Mouse (Mus musculus) liver, adult 2 months (tissue): ENCODE results near the gene Srrm1. TPM values are rescaled to one million over a fixed set of nuclear protein-coding genes. Genes with fewer than 3 reads are reported as not detected.

Experiments
- DNase-seq: peaks from one replicate; pipeline ENCODE4 v3.0.0-alpha.2; 2011; ENCODE audit warnings: low read depth, low spot score; ENCODE audit errors: extremely low read depth
- H3K27ac ChIP-seq: fragments of 200-500 bp; replicated peaks from 2 replicates; pipeline ENCODE4 v1.5.1; 2012; ENCODE audit warnings: low read depth, mild to moderate bottlenecking, control low read depth, inconsistent platforms, low read length; ENCODE audit not compliant: insufficient read depth
- H3K27me3 ChIP-seq: fragments of 200-500 bp; 2 replicates; pipeline ENCODE4 v1.6.1; 2012; ENCODE audit warnings: mild to moderate bottlenecking, moderate library complexity, low read length, inconsistent platforms; ENCODE audit not compliant: control insufficient read depth, insufficient read depth
- H3K36me3 ChIP-seq: fragments of 200-500 bp; 2 replicates; pipeline ENCODE4 v1.6.1; 2012; ENCODE audit warnings: low read length, inconsistent platforms; ENCODE audit not compliant: control insufficient read depth, insufficient read depth
- H3K4me1 ChIP-seq: fragments of 200-500 bp; 2 replicates; pipeline ENCODE4 v1.6.1; 2011; ENCODE audit warnings: low read length; ENCODE audit not compliant: control insufficient read depth, insufficient read depth
- H3K4me3 ChIP-seq: fragments of 200-500 bp; 2 replicates; pipeline ENCODE4 v1.5.1; 2011; ENCODE audit warnings: low read depth, mild to moderate bottlenecking, control low read depth, low read length, moderate library complexity; ENCODE audit not compliant: insufficient read depth
- H3K79me2 ChIP-seq: fragments of 200-500 bp; 2 replicates; pipeline ENCODE4 v1.6.1; 2012; ENCODE audit warnings: inconsistent platforms, mild to moderate bottlenecking, low read length, moderate library complexity; ENCODE audit not compliant: control insufficient read depth, insufficient read depth
- H3K9ac ChIP-seq: fragments of 200-500 bp; 2 replicates; pipeline ENCODE4 v1.6.1; 2012; ENCODE audit warnings: low read depth, mild to moderate bottlenecking, control low read depth, inconsistent platforms, low read length
- CTCF ChIP-seq: fragments of 200-500 bp; IDR thresholded peaks from 2 replicates; pipeline ENCODE4 v1.5.1; 2011; ENCODE audit warnings: low read depth, low read length, control low read depth
- POLR2A ChIP-seq: fragments of 200-500 bp; IDR thresholded peaks from 2 replicates; pipeline ENCODE4 v1.6.1; 2011; ENCODE audit warnings: low read length, control low read depth; ENCODE audit not compliant: insufficient read depth; ENCODE audit errors: extremely low read depth
- WGBS: fragments of 180-500 bp; shearing (Covaris S2); methylation state at CpG from one replicate; pipeline ENCODE4 v1.1.7; 2018; 5-methylcytosine and 5-hydroxymethylcytosine counted together
- polyA plus RNA-seq: library from polyadenylated mRNA; depleted of rRNA; stranded (reverse); fragments of >200 nt; gene quantifications from 2 replicates; pipeline ENCODE4 v1.2.3, GENCODE M21; 2012
- total RNA-seq: library from RNA; depleted of rRNA; stranded (reverse); fragments of >200 nt; gene quantifications from 2 replicates; pipeline ENCODE4 v1.2.3, GENCODE M21; 2014

Srrm1 gene
- total and polyA plus RNA-seq, 2 experiments = 8.9 to 18.8 TPM

GRCm38 (mm10) chr4:135306971-135307632, 46.0 kb downstream of the Srrm1 start:
- DNase-seq = no peak
- Histone ChIP-seq H3K36me3 (no peaks in the 10 kb centered on the region), H3K79me2 (no peaks in the 10 kb centered on the region), H3K4me1 (peaks cover 12% of the 10 kb centered on the region), H3K27me3 (no peaks in the 10 kb centered on the region), H3K9ac (no peak overlapping the region), H3K4me3 (no peak overlapping the region), H3K27ac (peak overlapping the region; percentile 41; the same call in 1 of the 2 replicates)
- TF ChIP-seq CTCF (no peak), POLR2A (no peak)
- WGBS = 66% methylated on average over 17 of the region's 17 CpGs

GRCm38 (mm10) chr4:135306533-135306932, 46.6 kb downstream of the Srrm1 start:
- H3K9ac ChIP-seq = no peak overlapping the region
- H3K4me3 ChIP-seq = no peak overlapping the region
- 11% methylated on average over 4 of the region's 4 CpGs for WGBS
- no peaks in the 10 kb centered on the region for H3K79me2 ChIP-seq
- peak overlapping the region; percentile 41; the same call in 1 of the 2 replicates for H3K27ac ChIP-seq
- TF ChIP-seq POLR2A (no peak), CTCF (no peak)
- H3K4me1 ChIP-seq = peaks cover 14% of the 10 kb centered on the region
- peak; percentile 90 for DNase-seq
- H3K27me3 ChIP-seq = no peaks in the 10 kb centered on the region
- H3K36me3 ChIP-seq = no peaks in the 10 kb centered on the region

- peak overlapping the region; percentile 11; the same call in 1 of the 2 replicates for H3K27ac ChIP-seq
- no peaks in the 10 kb centered on the region for H3K79me2 ChIP-seq
- no peaks in the 10 kb centered on the region for H3K27me3 ChIP-seq
- TF ChIP-seq POLR2A = no peak
- TF ChIP-seq CTCF = no peak
- no peaks in the 10 kb centered on the region for H3K36me3 ChIP-seq
- no peak overlapping the region for H3K9ac ChIP-seq
- H3K4me1 ChIP-seq = peaks cover 19% of the 10 kb centered on the region
- H3K4me3 ChIP-seq = no peak overlapping the region
- DNase-seq = peak; percentile 46
- 24% methylated on average over 10 of the region's 10 CpGs for WGBS
These were observed 50.9 kb downstream of the Srrm1 start for GRCm38 (mm10) chr4:135302261-135302660.

- Histone ChIP-seq H3K79me2 (no peaks in the 10 kb centered on the region), H3K27ac (no peak overlapping the region), H3K36me3 (no peaks in the 10 kb centered on the region), H3K27me3 (no peaks in the 10 kb centered on the region), H3K4me3 (no peak overlapping the region), H3K4me1 (peaks cover 13% of the 10 kb centered on the region), H3K9ac (no peak overlapping the region)
- TF ChIP-seq CTCF (no peak), POLR2A (no peak)
- 87% methylated on average over 3 of the region's 3 CpGs for WGBS
- no peak for DNase-seq
These were observed 52.0 kb downstream of the Srrm1 start for GRCm38 (mm10) chr4:135301166-135301565.

- Histone ChIP-seq H3K4me1 (peaks cover 13% of the 10 kb centered on the region), H3K36me3 (no peaks in the 10 kb centered on the region), H3K27me3 (no peaks in the 10 kb centered on the region), H3K27ac (no peak overlapping the region), H3K4me3 (no peak overlapping the region), H3K9ac (no peak overlapping the region), H3K79me2 (no peaks in the 10 kb centered on the region)
- no peak for TF ChIP-seq CTCF
- no peak for TF ChIP-seq POLR2A
- no peak for DNase-seq
- 94% methylated on average over 26 of the region's 26 CpGs for WGBS
These were observed 52.7 kb downstream of the Srrm1 start for GRCm38 (mm10) chr4:135300248-135301041.

- Histone ChIP-seq H3K36me3 (no peaks in the 10 kb centered on the region), H3K27ac (0 out of 2 replicates have a peak overlapping the region, but pooled peaks have one; percentile 13), H3K79me2 (no peaks in the 10 kb centered on the region), H3K9ac (no peak overlapping the region), H3K4me1 (peaks cover 13% of the 10 kb centered on the region), H3K4me3 (no peak overlapping the region), H3K27me3 (no peaks in the 10 kb centered on the region)
- no peak for TF ChIP-seq CTCF
- no peak for TF ChIP-seq POLR2A
- peak; percentile 87 for DNase-seq
- 24% methylated on average over 10 of the region's 10 CpGs for WGBS
These were observed 54.4 kb downstream of the Srrm1 start for GRCm38 (mm10) chr4:135298680-135299079.
